Mouse (Mus musculus) liver, embryonic 12.5 days (tissue): ENCODE results near the gene Atf6b. TPM values are rescaled to one million over a fixed set of nuclear protein-coding genes. Genes with fewer than 3 reads are reported as not detected.

ENCODE experiments used
- ATAC-seq: fragments of 200-750 bp; cut with Nextera tagmentation; 2 replicates; pipeline ENCODE4 v1.8.0; 2017; ENCODE audit warnings: moderate number of reproducible peaks, mild to moderate bottlenecking, moderate library complexity
- H3K27ac ChIP-seq: fragments of 300-500 bp; sonication (generic); 2 replicates; pipeline ENCODE4 v1.5.1; 2016; ENCODE audit warnings: mild to moderate bottlenecking
- H3K27me3 ChIP-seq: fragments of 300-500 bp; sonication (generic); replicated peaks from 2 replicates; pipeline ENCODE4 v1.6.1; 2016; ENCODE audit warnings: mild to moderate bottlenecking, moderate library complexity
- H3K36me3 ChIP-seq: fragments of 300-500 bp; sonication (generic); 2 replicates; pipeline ENCODE4 v1.6.1; 2016; ENCODE audit warnings: mild to moderate bottlenecking, moderate library complexity
- H3K4me1 ChIP-seq: fragments of 300-500 bp; sonication (generic); 2 replicates; pipeline ENCODE4 v1.6.1; 2016
- H3K4me2 ChIP-seq: fragments of 300-500 bp; sonication (generic); 2 replicates; pipeline ENCODE4 v1.6.1; 2016; ENCODE audit warnings: mild to moderate bottlenecking, moderate library complexity
- H3K4me3 ChIP-seq: fragments of 300-500 bp; sonication (generic); 2 replicates; pipeline ENCODE4 v1.5.1; 2016; ENCODE audit warnings: mild to moderate bottlenecking, moderate library complexity
- H3K9ac ChIP-seq: fragments of 300-500 bp; sonication (generic); 2 replicates; pipeline ENCODE4 v1.6.1; 2016; ENCODE audit warnings: mild to moderate bottlenecking, moderate library complexity
- H3K9me3 ChIP-seq: fragments of 300-500 bp; sonication (generic); replicated peaks from 2 replicates; pipeline ENCODE4 v1.6.1; 2016; ENCODE audit warnings: mild to moderate bottlenecking, moderate library complexity
- WGBS: fragments of 180-500 bp; shearing (Covaris S2); methylation state at CpG from one replicate; pipeline ENCODE4 v1.1.7; 2016; ENCODE audit not compliant: insufficient replicate concordance; 5-methylcytosine and 5-hydroxymethylcytosine counted together
- polyA plus RNA-seq: library from polyadenylated mRNA; unstranded; fragments of >200 nt; fragmentation: Nextera tagmentation; extraction: Ambion mirVana; gene quantifications from 2 replicates; pipeline ENCODE4 v1.2.1, GENCODE M21; 2016

Gene Atf6b
- polyA plus RNA-seq, 1 experiment from 2014 or later: 37.0 TPM

- Histone ChIP-seq H3K9ac (no peak overlapping the region), H3K36me3 (0 out of 2 replicates have a peak, but pooled peaks cover 3% of the 10 kb centered on the region), H3K4me1 (peaks cover 22% of the 10 kb centered on the region; the same call in 1 of the 2 replicates), H3K27ac (no peak overlapping the region), H3K4me3 (no peak overlapping the region), H3K9me3 (no peaks in the 10 kb centered on the region), H3K27me3 (peaks cover 71% of the 10 kb centered on the region), H3K4me2 (no peak overlapping the region)
- 49% methylated on average over 3 of the region's 3 CpGs for WGBS
- no peak for ATAC-seq
These were observed 12.9 kb downstream of the Atf6b start for GRCm38 (mm10) chr17:34659897-34660214.

DNA sequence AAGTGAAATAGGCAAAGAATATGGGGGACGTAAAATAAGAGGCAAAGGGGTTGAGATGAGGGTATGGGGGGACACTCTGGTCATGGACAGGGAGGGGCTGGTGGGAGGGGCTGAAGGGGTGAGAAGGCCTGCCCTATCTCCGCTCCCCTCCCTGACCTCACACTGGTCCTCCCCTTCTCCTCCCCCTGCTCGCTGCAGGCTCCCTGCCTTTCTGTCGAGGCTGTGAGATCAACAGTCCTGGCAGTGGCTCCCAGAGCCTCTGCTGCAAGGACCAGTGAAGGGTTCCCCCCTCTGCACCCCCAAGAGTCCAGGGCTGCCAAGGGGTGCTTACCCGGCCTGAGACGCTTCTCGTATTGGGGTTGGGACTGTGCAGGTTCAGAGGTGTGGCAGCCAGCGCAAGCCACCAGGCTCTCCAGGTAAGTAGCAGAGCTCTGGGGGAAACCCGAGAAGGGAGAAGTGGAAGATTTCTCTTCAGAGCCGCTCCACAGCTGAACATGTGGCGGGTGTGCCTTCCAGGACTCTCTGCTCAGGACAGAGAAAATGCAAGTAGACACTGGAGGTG is 13.4 kb downstream of the Atf6b start:
- no peak overlapping the region for H3K4me3 ChIP-seq
- no peaks in the 10 kb centered on the region for H3K9me3 ChIP-seq
- no peak overlapping the region for H3K9ac ChIP-seq
- peaks cover 76% of the 10 kb centered on the region for H3K27me3 ChIP-seq
- H3K4me1 ChIP-seq: peaks cover 18% of the 10 kb centered on the region; the same call in 1 of the 2 replicates
- H3K27ac ChIP-seq: no peak overlapping the region
- 33% methylated on average over 10 of the region's 11 CpGs for WGBS
- no peak overlapping the region for H3K4me2 ChIP-seq
- no peaks in the 10 kb centered on the region for H3K36me3 ChIP-seq
- ATAC-seq: no peak

DNA sequence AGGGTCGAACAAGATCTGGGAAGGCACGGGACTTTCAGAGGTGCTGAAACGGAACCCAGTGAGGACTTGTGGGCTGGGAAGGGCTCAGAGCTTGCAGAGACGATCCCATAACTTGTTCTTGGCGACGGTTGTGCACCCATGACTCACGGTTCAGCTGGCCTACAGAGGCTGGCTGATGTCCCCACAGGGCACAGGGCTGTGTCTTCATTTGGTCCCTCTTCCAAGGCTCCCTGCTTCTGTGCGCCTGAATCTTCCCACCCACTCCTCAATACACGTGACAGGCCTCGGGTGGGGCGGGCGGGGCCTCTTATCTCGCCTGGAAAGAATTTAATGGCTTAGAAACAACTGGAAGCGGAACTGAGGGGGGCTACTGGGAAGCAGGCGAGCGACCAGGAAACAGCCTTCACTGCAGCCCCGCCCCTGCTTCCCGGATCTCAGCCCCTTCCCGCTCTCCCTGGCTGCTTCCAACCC is 14.2 kb downstream of the Atf6b start:
- ATAC-seq: no peak
- H3K36me3 ChIP-seq: no peaks in the 10 kb centered on the region
- no peak overlapping the region for H3K4me3 ChIP-seq
- peak overlapping the region; percentile 12; the same call in 1 of the 2 replicates for H3K4me2 ChIP-seq
- H3K27me3 ChIP-seq: peaks cover 83% of the 10 kb centered on the region
- no peak overlapping the region for H3K27ac ChIP-seq
- no peaks in the 10 kb centered on the region for H3K9me3 ChIP-seq
- peaks cover 14% of the 10 kb centered on the region; the same call in 1 of the 2 replicates for H3K4me1 ChIP-seq
- 4% methylated on average over 19 of the region's 19 CpGs for WGBS
- H3K9ac ChIP-seq: no peak overlapping the region

- 68% methylated on average over 1 of the region's 1 CpGs for WGBS
- Histone ChIP-seq H3K9ac (no peak overlapping the region), H3K27me3 (peaks cover 78% of the 10 kb centered on the region), H3K27ac (no peak overlapping the region), H3K4me2 (no peak overlapping the region), H3K9me3 (no peaks in the 10 kb centered on the region), H3K36me3 (no peaks in the 10 kb centered on the region), H3K4me3 (no peak overlapping the region), H3K4me1 (peaks cover 14% of the 10 kb centered on the region; the same call in 1 of the 2 replicates)
- ATAC-seq: no peak
These were observed 15.5 kb downstream of the Atf6b start for GRCm38 (mm10) chr17:34662468-34662867.

DNA sequence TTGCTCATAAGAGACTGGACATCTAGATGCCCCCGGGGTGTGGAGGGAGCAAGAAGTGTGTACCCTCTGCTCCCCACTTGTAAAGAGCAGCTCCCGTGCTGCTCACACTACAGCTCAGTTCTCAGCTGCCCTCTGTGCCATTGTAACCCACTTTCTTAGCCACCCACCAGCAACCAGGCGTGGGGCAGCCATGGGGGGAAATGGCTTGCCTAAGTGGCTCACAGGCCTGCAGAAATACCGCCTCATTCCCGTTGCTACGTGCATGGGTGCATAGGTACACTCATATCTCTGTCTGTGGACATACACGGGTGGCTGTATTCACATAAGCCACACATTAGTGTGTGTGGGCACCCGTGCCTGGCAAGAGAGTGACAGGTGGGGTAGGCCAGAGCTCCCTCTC is 16.0 kb downstream of the Atf6b start:
- no peak overlapping the region for H3K27ac ChIP-seq
- peaks cover 14% of the 10 kb centered on the region; the same call in 1 of the 2 replicates for H3K4me1 ChIP-seq
- no peak overlapping the region for H3K9ac ChIP-seq
- H3K4me3 ChIP-seq: no peak overlapping the region
- 53% methylated on average over 8 of the region's 8 CpGs for WGBS
- no peaks in the 10 kb centered on the region for H3K9me3 ChIP-seq
- H3K27me3 ChIP-seq: peaks cover 73% of the 10 kb centered on the region
- no peaks in the 10 kb centered on the region for H3K36me3 ChIP-seq
- no peak overlapping the region for H3K4me2 ChIP-seq
- no peak for ATAC-seq

GRCm38 (mm10) chr17:34663558-34663957 is 16.6 kb downstream of the Atf6b start:
- 23% methylated on average over 1 of the region's 1 CpGs for WGBS
- Histone ChIP-seq H3K27me3 (peaks cover 68% of the 10 kb centered on the region), H3K4me1 (peaks cover 14% of the 10 kb centered on the region; the same call in 1 of the 2 replicates), H3K9me3 (no peaks in the 10 kb centered on the region), H3K4me3 (no peak overlapping the region), H3K9ac (no peak overlapping the region), H3K27ac (no peak overlapping the region), H3K36me3 (no peaks in the 10 kb centered on the region), H3K4me2 (no peak overlapping the region)
- ATAC-seq: no peak

DNA sequence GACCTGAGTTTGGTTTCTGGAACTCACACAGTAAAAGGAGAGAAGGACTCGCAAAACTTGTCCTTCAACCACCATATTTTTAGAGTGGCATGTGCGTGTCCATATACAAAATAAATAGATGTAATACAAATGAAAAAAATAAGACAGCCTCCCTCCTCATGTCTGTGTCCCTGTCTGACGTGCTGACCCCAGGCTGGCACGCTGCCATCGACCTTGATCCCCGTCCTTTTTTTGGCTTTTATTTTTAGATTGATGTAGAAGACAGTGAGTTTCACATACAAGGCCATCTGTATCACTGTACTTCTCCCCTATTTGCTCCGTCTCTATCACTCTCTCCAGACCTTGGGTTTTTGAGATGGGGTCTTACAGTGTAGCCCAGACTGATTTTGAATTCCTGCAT is 17.5 kb downstream of the Atf6b start:
- H3K27me3 ChIP-seq: peaks cover 67% of the 10 kb centered on the region
- H3K36me3 ChIP-seq: no peaks in the 10 kb centered on the region
- peaks cover 14% of the 10 kb centered on the region; the same call in 1 of the 2 replicates for H3K4me1 ChIP-seq
- no peak overlapping the region for H3K27ac ChIP-seq
- ATAC-seq: no peak
- 56% methylated on average over 7 of the region's 7 CpGs for WGBS
- no peak overlapping the region for H3K4me3 ChIP-seq
- H3K4me2 ChIP-seq: no peak overlapping the region
- H3K9me3 ChIP-seq: no peaks in the 10 kb centered on the region
- H3K9ac ChIP-seq: no peak overlapping the region

GRCm38 (mm10) chr17:34670235-34670634 is 23.3 kb downstream of the Atf6b start, which contains the start of gene Tnxb:
Gene Tnxb (plus strand): TSS chr17:34670535.
- peaks cover 6% of the 10 kb centered on the region; the same call in 1 of the 2 replicates for H3K4me1 ChIP-seq
- H3K36me3 ChIP-seq: no peaks in the 10 kb centered on the region
- ATAC-seq: no peak
- H3K4me2 ChIP-seq: peak within 1 kb of the TSS; percentile 47
- 52% methylated on average over 7 of the region's 7 CpGs for WGBS
- peak within 1 kb of the TSS; percentile 10 for H3K4me3 ChIP-seq
- peaks cover 74% of the 10 kb centered on the region for H3K27me3 ChIP-seq
- no peak within 1 kb of the TSS for H3K9ac ChIP-seq
- H3K27ac ChIP-seq: no peak within 1 kb of the TSS
- H3K9me3 ChIP-seq: no peaks in the 10 kb centered on the region

DNA sequence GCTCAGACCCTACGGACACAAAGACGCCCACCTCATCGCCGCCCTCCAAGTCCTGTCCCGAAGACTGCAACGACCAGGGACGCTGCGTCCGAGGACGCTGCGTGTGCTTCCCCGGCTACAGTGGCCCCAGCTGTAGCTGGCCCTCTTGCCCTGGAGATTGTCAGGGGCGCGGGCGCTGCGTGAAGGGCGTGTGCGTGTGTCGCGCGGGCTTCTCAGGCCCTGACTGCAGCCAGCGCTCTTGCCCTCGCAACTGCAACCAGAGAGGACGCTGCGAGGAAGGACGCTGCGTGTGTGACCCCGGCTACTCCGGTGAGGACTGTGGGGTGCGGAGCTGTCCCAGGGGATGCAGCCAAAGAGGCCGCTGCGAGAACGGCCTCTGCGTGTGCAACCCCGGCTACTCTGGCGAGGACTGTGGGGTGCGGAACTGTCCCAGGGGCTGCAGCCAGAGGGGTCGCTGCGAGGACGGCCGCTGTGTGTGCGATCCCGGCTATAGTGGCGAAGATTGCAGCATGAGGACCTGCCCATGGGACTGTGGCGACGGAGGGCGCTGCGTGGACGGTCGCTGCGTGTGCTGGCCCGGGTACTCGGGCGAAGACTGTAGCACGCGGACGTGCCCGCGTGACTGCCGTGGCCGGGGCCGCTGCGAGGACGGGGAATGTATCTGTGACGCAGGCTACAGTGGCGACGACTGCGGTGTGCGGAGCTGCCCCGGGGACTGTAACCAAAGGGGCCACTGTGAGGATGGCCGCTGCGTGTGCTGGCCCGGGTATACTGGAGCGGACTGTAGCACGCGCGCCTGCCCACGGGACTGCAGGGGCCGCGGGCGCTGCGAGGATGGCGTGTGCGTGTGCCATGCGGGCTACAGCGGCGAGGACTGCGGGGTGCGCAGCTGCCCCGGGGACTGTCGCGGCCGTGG is 24.5 kb downstream of the Atf6b start:
- peak overlapping the region; percentile 10 for H3K4me3 ChIP-seq
- no peaks in the 10 kb centered on the region for H3K9me3 ChIP-seq
- 13% methylated on average over 93 of the region's 93 CpGs for WGBS
- H3K4me1 ChIP-seq: peaks cover 6% of the 10 kb centered on the region; the same call in 1 of the 2 replicates
- H3K27ac ChIP-seq: no peak overlapping the region
- ATAC-seq: no peak
- H3K36me3 ChIP-seq: no peaks in the 10 kb centered on the region
- H3K27me3 ChIP-seq: peaks cover 76% of the 10 kb centered on the region
- H3K9ac ChIP-seq: no peak overlapping the region
- peak overlapping the region; percentile 47 for H3K4me2 ChIP-seq

DNA sequence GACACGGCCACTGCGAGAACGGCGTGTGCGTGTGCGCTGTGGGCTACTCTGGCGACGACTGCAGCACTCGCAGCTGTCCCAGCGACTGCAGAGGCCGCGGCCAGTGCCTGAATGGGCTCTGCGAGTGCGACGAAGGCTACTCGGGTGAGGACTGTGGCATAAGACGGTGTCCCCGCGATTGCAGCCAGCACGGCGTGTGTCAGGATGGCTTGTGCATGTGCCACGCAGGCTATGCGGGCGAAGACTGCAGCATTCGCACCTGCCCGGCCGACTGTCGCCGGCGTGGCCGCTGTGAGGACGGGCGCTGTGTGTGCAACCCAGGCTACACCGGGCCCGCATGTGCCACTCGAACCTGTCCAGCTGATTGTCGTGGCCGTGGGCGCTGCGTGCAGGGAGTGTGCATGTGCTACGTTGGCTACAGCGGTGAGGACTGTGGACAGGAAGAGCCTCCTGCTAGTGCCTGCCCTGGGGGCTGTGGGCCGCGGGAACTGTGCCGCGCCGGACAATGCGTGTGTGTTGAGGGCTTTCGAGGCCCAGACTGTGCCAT is 25.4 kb downstream of the Atf6b start:
- Histone ChIP-seq H3K36me3 (no peaks in the 10 kb centered on the region), H3K9me3 (no peaks in the 10 kb centered on the region), H3K4me2 (peak overlapping the region; percentile 47; the same call in 1 of the 2 replicates), H3K4me1 (peaks cover 6% of the 10 kb centered on the region; the same call in 1 of the 2 replicates), H3K27ac (no peak overlapping the region), H3K27me3 (peaks cover 85% of the 10 kb centered on the region), H3K4me3 (no peak overlapping the region), H3K9ac (no peak overlapping the region)
- 25% methylated on average over 49 of the region's 49 CpGs for WGBS
- ATAC-seq: no peak

GRCm38 (mm10) chr17:34673139-34673538 is 26.2 kb downstream of the Atf6b start:
- WGBS: 63% methylated on average over 7 of the region's 7 CpGs
- Histone ChIP-seq H3K4me3 (no peak overlapping the region), H3K9ac (no peak overlapping the region), H3K4me1 (peaks cover 6% of the 10 kb centered on the region; the same call in 1 of the 2 replicates), H3K9me3 (no peaks in the 10 kb centered on the region), H3K4me2 (no peak overlapping the region), H3K27me3 (peaks cover 93% of the 10 kb centered on the region), H3K27ac (no peak overlapping the region), H3K36me3 (no peaks in the 10 kb centered on the region)
- ATAC-seq: no peak
